Mouse (Mus musculus) heart, postnatal 14 days (tissue): ENCODE data around the gene Gm17469. TPM values are rescaled to one million over a fixed set of nuclear protein-coding genes. Genes with fewer than 3 reads are reported as not detected.
"Not testable (repeated sequence)": the region's sequence is repeated elsewhere in the genome, so short reads cannot be mapped to it uniquely, and the experiment has no call there.

ENCODE experiments used
- DNase-seq, 2 experiments: peaks; one replicate each; pipeline ENCODE4 v3.0.0; 2021 to 2022
- intact Hi-C: fragments of 180-260 bp; cut with DNase I; formaldehyde crosslinking; loops from one replicate; pipeline ENCODE4 v1.15.1; 2025
- long read RNA-seq, 2 experiments: library from polyadenylated mRNA; stranded (forward); transcript quantifications; one replicate each; pipeline ENCODE4 v2.0.0; 2021
- total RNA-seq, 2 experiments: library from RNA; stranded (reverse); gene quantifications; 2 replicates each; pipeline ENCODE4 v1.2.3; 2021

Gene Gm17469
- total RNA-seq: not detected
- long read RNA-seq, experiment 1: 0 reads
- long read RNA-seq, experiment 2: 0 reads

- intact Hi-C loops, DNase-seq: not testable (repeated sequence)
Measured at GRCm38 (mm10) chrX:124629593-124629992, at the start of gene Gm17469. TSS of gene Gm17469 (plus strand) at chrX:124629893.

Other genes starting within 250 kb of the Gm17469 start
- gene Gm17584, start 129.3 kb upstream of the Gm17469 start, total RNA-seq: not detected